In the genomic region with DNA sequence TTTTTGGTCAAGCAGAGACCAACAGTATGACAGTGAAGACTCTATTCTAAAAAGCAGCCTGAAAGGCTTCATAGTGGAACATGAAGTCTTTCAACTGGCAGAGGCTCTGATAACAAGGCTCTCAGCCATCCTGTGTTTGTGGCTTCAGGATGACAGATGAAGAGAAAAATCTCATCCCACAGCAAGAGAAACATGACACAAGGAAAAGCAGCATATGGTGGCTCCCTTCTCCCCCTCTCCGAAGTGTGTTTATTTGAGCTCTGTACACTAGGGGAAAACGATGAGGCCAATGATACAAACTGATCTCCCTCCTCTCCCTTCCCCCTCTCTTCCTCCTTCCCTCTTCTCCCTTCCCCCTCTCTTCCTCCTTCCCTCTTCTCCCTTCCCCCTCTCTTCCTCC, we compare ENCODE assay signal across 17 mouse cellular contexts.
DNase-seq lines count a peak whose midpoint lies in the region; ATAC-seq lines count a peak whose summit lies in the region.
"Had no signal": no experiment of that assay in that cellular context is flagged by ENCODE, and none has a peak within 500 bp of the region (broad histone marks: within the 10 kb centered on the region; RNA-seq: fewer than 3 reads in every experiment).

No protein-coding gene starts in this region.

- no peaks in the 10 kb centered on the region for H3K9me3 ChIP-seq in forebrain, embryonic 16.5 days (ENCODE audit: control insufficient read depth, low read length)
- H3K9me3 ChIP-seq in forebrain, embryonic 10.5 days = no peaks in the 10 kb centered on the region
- no peaks in the 10 kb centered on the region for H3K9me3 ChIP-seq in liver, embryonic 11.5 days (ENCODE audit: control insufficient read depth, low read length)
- H3K9me3 ChIP-seq: embryonic facial prominence, embryonic 13.5 days; hindbrain, embryonic 10.5 days had no signal

- H3K27ac ChIP-seq in forebrain, embryonic 16.5 days (ENCODE audit: low read length) = no peak overlapping the region; the same call in 1 of the 2 replicates
- H3K27ac ChIP-seq in forebrain, embryonic 10.5 days = no peak overlapping the region
- no peak overlapping the region for H3K27ac ChIP-seq in liver, embryonic 11.5 days (ENCODE audit: low read depth, low read length)
- H3K27ac ChIP-seq: embryonic facial prominence, embryonic 13.5 days; heart, adult 2 months; hindbrain, embryonic 10.5 days; hindbrain, embryonic 14.5 days had no signal

- H3K4me3 ChIP-seq in forebrain, embryonic 16.5 days (replicated peaks; ENCODE audit: low read length) = no peak overlapping the region
- no peak overlapping the region for H3K4me3 ChIP-seq in forebrain, embryonic 10.5 days
- H3K4me3 ChIP-seq in liver, embryonic 11.5 days (ENCODE audit: low read depth, low read length) = no peak overlapping the region
- H3K4me3 ChIP-seq: embryonic facial prominence, embryonic 13.5 days; heart, adult 2 months; hindbrain, embryonic 10.5 days had no signal

- no peak for DNase-seq in forebrain, embryonic 10.5 days (ENCODE audit: extremely low spot score, low spot score)
- DNase-seq in layer of hippocampus, adult 18-20 months (ENCODE audit: low spot score in 2 of 2) = peak; percentile 16 to 42
- DNase-seq in layer of hippocampus, postnatal 25 days (ENCODE audit: extremely low spot score in 1 of 2, low spot score in 1 of 2) = no peak
- peak; percentile 39 for DNase-seq in brain, adult 2 months (ENCODE audit: low read depth, low spot score)
- DNase-seq in layer of hippocampus, adult 9-11 months = peak; percentile 34
- no peak for DNase-seq in liver, embryonic 11.5 days (ENCODE audit: low spot score)
- DNase-seq: adrenal gland, postnatal 10 days; cerebellum, adult 18-20 months; cerebellum, adult 9-11 months; cerebellum, postnatal 36 days; gastrocnemius, postnatal 10 days; heart, adult 2 months had no signal

- H3K27me3 ChIP-seq in forebrain, embryonic 16.5 days (replicated peaks; ENCODE audit: control insufficient read depth, insufficient read depth, low read length) = no peaks in the 10 kb centered on the region
- no peaks in the 10 kb centered on the region for H3K27me3 ChIP-seq in forebrain, embryonic 10.5 days (ENCODE audit: poor library complexity, severe bottlenecking)
- H3K27me3 ChIP-seq in liver, embryonic 11.5 days (replicated peaks; ENCODE audit: control insufficient read depth, insufficient read depth, low read length) = no peaks in the 10 kb centered on the region
- H3K27me3 ChIP-seq: embryonic facial prominence, embryonic 13.5 days had no signal

- ATAC-seq in forebrain, embryonic 16.5 days = peak; percentile 58
- no peak for ATAC-seq in liver, embryonic 11.5 days (replicated peaks; ENCODE audit: low FRiP score)

- no peak overlapping the region for H3K9ac ChIP-seq in forebrain, embryonic 16.5 days (replicated peaks; ENCODE audit: low read depth, low read length)
- H3K9ac ChIP-seq in liver, embryonic 11.5 days (ENCODE audit: low read depth, low read length) = no peak overlapping the region
- H3K9ac ChIP-seq: embryonic facial prominence, embryonic 13.5 days; hindbrain, embryonic 14.5 days had no signal

- no peaks in the 10 kb centered on the region for H3K36me3 ChIP-seq in forebrain, embryonic 16.5 days (ENCODE audit: control insufficient read depth, insufficient read depth)
- peaks cover 17% of the 10 kb centered on the region for H3K36me3 ChIP-seq in forebrain, embryonic 10.5 days (replicated peaks)
- no peaks in the 10 kb centered on the region for H3K36me3 ChIP-seq in liver, embryonic 11.5 days (ENCODE audit: control insufficient read depth, insufficient read depth, low read length)

- 49% methylated on average over 2 of the region's 2 CpGs for WGBS in forebrain, embryonic 16.5 days
- WGBS in forebrain, embryonic 10.5 days = 93% methylated on average over 2 of the region's 2 CpGs
- WGBS in liver, embryonic 11.5 days = 67% methylated on average over 2 of the region's 2 CpGs

- no peak overlapping the region for H3K4me2 ChIP-seq in forebrain, embryonic 16.5 days (ENCODE audit: low read length)
- no peak overlapping the region for H3K4me2 ChIP-seq in liver, embryonic 11.5 days
- H3K4me2 ChIP-seq: embryonic facial prominence, embryonic 13.5 days; heart, embryonic 11.5 days; hindbrain, embryonic 14.5 days had no signal

- H3K4me1 ChIP-seq in forebrain, embryonic 16.5 days (replicated peaks; ENCODE audit: control insufficient read depth, insufficient read depth, low read length) = no peaks in the 10 kb centered on the region
- H3K4me1 ChIP-seq in forebrain, embryonic 10.5 days = peaks cover 8% of the 10 kb centered on the region
- no peaks in the 10 kb centered on the region for H3K4me1 ChIP-seq in liver, embryonic 11.5 days (replicated peaks; ENCODE audit: control insufficient read depth, insufficient read depth, low read length)
- H3K4me1 ChIP-seq: embryonic facial prominence, embryonic 13.5 days; hindbrain, embryonic 10.5 days had no signal

Comparison
In these comparisons a context has a peak if more than half of its experiments do, and no peak if none do; other contexts are left out.
1. DNase-seq: peak in layer of hippocampus, adult 18-20 months (2 of 2), brain, adult 2 months (single experiment) and layer of hippocampus, adult 9-11 months (single experiment); none in forebrain, embryonic 10.5 days (single experiment), layer of hippocampus, postnatal 25 days (0 of 2) and liver, embryonic 11.5 days (single experiment).